Mouse (Mus musculus): ENCODE measurements around the gene Bivm. TPM values are rescaled to one million over a fixed set of nuclear protein-coding genes. Genes with fewer than 3 reads are reported as not detected.

Bivm gene
- 23.8 and 29.0 TPM in 2 replicates for total RNA-seq (2017)

DNA sequence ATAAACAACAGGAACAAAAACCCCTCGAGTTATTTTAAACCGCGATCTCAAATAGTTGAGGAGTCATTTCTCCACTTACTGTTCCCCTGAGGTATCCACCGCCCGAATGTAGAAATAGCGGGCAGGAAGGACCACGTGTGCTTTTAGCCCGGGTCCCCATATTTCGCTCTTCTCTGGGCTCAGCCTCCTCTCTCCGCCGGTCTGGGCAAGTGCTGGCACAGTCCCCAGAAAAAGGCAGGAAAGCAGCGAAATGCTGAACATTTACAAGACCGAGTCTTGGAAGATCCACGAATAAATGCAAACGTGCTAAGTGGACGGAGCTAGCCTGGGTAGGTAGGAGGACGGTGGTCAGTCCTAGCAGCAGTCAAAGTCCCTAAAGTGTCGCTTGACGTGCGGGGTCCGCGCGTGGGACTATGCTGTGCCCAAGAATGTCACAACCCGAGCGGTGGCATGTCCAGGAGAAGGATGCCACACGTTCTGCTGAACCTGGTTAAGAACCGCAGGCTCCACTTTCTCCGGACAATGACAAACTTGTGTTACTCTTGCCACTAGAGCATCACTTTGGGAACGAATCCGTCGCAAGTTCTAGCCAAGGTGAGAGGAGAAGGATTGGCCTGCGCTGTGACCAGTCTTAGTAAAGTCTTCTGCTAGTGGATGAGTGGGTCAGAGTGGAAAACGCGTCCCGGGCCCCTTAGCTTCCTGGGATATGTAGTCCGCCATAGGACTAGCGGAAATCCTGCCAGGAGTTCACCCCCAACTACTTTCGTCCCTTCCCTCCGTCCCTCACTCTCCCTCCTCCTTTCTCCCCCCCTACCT lies at the start of gene Bivm, which contains the start of gene Kdelc1:
Bivm (plus strand) TSS at position 719 of the 816 bp plus-strand sequence.
Kdelc1 (minus strand) TSS at position 570 of the 816 bp plus-strand sequence.
- peak; percentile 90 to 91 for ATAC-seq (replicated peaks in 1 of 2; ENCODE audit: insufficient read depth in 1 of 2, low FRiP score in 2 of 2, low TSS enrichment in 1 of 2, low read depth in 1 of 2, poor library complexity in 2 of 2, severe bottlenecking in 2 of 2)

DNA sequence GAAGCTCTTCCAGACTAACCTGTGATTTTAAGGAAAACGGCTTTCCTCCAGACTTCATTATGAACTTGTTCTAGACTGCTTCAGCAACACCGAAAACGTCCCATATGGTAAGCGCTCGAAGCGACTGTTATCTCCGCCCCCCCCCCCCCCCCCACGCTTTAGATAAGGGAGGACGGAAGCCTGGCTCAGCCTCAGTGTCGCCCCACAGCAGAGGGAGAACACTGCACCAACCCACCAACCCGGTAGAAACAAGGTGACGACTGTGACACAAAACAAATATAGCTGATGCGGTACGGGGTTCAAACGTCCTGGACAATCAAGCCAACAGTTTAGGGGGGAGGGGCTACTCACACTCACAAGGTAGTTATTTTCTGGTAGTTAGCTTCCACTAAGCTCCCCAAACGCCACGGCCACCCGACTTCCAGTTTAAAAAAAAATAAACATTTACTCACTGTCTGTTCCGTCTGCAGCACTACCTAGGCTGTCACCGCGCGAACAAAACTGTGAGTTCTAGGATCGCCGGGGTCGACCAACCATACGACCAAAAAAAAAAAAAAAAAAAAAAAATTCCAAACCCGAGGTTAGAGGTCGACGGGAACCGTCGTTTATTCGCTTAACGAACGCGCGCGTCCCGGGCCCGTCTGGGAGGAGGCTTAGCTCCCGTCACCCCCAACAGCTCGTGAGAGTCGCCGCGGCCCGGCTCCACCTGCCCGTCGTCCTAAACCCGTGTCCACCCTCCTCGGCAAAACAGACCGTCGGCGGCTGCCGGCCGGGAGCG lies 17.1 kb upstream of the Bivm start:
- ATAC-seq (replicated peaks in 1 of 2; ENCODE audit: insufficient read depth in 1 of 2, low FRiP score in 2 of 2, low TSS enrichment in 1 of 2, low read depth in 1 of 2, poor library complexity in 2 of 2, severe bottlenecking in 2 of 2) = peak; percentile 47 to 51

DNA sequence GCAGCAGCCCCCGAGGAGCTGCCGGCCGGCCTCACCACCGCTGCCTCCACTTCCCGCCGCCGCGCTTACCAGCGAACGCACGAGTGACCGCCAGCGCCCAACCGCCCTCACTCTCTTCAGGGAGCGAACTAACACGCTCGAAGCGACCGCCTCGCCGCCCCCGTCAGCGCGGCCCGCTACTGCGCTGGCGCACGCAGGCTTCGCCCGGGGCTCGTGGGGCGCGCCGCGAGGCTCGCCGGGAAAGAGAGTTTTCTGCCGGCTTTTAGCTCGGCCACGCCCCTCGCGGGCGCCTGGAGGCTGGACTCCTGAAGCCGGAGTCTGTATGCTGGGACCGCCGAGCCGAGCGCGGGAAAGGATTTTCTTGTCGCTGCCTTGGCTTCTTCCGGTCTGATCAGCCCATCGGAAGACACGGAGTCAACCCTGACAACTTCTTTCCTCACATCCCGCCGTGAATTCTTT lies 16.5 kb upstream of the Bivm start, which contains the start of gene Tex30:
Tex30 (minus strand) TSS at position 183 of the 459 bp plus-strand sequence.
- ATAC-seq (replicated peaks in 1 of 2; ENCODE audit: insufficient read depth in 1 of 2, low FRiP score in 2 of 2, low TSS enrichment in 1 of 2, low read depth in 1 of 2, poor library complexity in 2 of 2, severe bottlenecking in 2 of 2) = peak; percentile 94 to 96

DNA sequence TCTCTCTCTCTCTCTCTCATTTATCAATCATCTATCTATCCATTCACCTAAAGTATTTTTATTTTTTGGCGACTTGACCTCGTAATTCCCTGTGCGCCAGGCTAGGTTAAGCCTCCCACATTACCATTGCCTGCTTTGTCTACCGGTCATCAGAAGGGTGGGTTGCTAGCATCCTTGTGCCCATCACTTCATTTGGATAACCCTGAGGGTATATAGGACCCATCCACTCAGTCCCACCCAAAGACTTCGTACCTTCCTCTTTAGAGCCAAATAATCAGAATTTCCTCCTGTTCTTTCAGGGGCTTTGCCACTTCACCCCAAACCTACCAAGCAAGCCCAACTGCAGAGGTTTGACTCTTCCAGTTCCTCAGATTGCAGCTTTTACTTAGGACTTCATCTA lies 15.8 kb upstream of the Bivm start:
- no peak for ATAC-seq (replicated peaks in 1 of 2; ENCODE audit: insufficient read depth in 1 of 2, low FRiP score in 2 of 2, low TSS enrichment in 1 of 2, low read depth in 1 of 2, poor library complexity in 2 of 2, severe bottlenecking in 2 of 2)

DNA sequence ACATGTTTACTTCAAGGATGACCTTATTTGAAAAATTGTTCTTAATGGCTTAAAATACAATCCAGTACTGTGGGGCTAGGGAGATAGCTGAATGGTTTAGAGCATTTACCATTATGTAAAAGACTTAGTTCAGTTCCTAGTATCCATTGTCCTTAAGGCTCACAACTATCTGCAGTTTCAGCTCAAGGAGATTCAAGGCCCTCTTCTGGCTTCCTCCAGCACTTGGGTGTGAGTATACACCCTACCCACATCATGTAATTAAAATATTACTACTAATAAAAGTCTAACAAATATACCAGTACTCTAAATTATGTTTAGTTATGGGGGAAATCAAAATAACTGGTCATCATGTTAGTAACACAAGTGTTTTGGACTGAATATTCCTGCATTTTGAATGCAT lies 1.2 kb upstream of the Bivm start:
- ATAC-seq (replicated peaks in 1 of 2; ENCODE audit: insufficient read depth in 1 of 2, low FRiP score in 2 of 2, low TSS enrichment in 1 of 2, low read depth in 1 of 2, poor library complexity in 2 of 2, severe bottlenecking in 2 of 2) = no peak

DNA sequence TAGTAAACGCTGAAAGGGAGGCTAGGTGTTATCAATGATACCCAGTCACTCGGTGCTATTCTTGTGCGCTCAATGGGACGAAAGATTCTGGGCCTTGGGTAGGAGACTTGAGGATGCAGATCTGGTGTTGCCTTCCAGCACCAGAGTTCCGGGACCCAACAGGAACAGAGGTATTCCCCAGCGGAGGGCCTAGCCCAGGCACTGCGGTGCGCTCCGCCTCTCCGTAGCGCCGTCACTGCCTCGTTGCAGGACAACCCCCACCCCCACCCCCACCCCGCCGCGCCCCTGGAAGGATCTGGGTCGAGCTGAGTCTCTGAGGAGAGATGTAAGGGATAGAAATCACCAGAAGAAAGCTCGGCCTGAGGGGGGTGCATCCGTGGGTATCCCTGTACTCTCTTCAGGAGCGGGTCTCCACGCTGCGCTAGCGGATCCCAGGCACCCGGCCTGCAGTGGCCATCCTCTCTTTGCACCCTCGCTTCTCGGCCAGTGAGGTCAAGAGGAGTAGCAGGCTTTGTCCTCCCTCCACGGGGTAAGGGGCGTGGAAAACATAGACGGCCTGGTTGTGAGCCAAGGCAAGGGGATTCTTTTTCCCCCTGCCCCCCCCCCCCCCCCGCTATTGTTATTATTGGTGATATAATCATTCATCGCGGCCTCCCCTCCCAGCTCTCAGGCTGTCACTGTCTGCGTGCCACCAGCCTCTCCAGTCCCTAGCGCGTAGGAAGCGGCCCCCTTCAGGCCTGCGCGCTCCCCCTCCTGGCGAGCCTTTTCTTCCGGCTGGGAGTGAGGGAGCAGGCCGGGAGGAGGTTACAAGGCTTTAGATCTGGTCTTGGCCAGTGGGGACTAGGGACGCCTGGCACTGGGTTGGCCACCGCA lies 680 bp downstream of the Bivm start:
- ATAC-seq (replicated peaks in 1 of 2; ENCODE audit: insufficient read depth in 1 of 2, low FRiP score in 2 of 2, low TSS enrichment in 1 of 2, low read depth in 1 of 2, poor library complexity in 2 of 2, severe bottlenecking in 2 of 2) = peak; percentile 58 to 62

DNA sequence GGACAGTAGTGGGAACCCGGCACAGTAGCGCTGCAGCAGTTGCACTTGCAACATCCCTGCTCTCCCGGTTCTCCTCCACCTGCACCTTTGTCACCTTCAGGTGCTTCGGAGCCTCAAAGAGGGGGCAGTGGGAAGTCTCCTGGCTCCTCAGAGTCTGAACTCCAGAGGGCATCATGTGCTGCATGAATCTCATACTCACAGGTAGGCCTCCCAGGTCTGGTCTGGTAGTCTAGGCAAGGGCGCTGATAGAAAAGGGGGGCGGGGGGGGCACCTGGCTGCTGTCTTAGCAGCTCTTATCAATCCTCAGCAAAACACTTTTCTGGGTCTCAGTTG lies 1.3 kb downstream of the Bivm start:
- no peak for ATAC-seq (replicated peaks in 1 of 2; ENCODE audit: insufficient read depth in 1 of 2, low FRiP score in 2 of 2, low TSS enrichment in 1 of 2, low read depth in 1 of 2, poor library complexity in 2 of 2, severe bottlenecking in 2 of 2)

DNA sequence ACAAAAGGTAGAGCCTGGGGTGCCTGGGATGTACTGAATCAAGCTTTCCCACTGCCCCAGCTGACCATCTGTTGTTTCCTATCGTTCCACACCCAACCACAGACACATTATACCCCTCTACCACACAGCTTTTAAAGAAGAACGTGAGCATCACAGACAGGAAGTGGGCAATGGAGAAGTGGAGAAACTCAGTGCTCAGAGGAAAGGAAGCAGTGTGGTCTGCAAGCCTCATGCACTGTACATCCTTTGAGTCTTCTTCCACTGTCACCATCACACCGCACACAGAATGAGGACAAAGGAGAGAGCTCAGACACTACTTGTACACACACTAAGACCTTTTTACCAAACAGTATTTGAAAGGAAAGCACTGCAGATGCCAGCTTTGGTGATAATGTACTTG lies 3.5 kb downstream of the Bivm start:
- peak; percentile 31 to 33 for ATAC-seq (replicated peaks in 1 of 2; ENCODE audit: insufficient read depth in 1 of 2, low FRiP score in 2 of 2, low TSS enrichment in 1 of 2, low read depth in 1 of 2, poor library complexity in 2 of 2, severe bottlenecking in 2 of 2)

DNA sequence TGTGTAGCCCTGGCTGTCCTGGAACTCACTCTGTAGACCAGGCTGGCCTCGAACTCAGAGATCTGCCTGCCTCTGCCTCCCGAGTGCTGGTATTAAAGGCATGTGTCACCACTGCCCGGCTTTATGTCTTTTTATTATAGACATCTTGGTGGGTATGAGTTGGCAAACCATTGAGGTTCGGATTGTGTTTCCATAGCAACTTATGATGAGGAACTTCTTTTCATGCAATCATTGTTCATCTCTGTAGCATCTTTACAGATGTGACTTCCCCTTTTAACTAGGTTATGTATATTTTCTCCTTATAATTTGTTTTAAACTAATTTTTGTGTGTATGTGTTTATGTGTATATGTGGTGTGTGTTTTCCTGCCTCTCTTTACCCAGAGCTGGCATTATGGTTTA lies 6.8 kb downstream of the Bivm start:
- no peak for ATAC-seq (replicated peaks in 1 of 2; ENCODE audit: insufficient read depth in 1 of 2, low FRiP score in 2 of 2, low TSS enrichment in 1 of 2, low read depth in 1 of 2, poor library complexity in 2 of 2, severe bottlenecking in 2 of 2)

DNA sequence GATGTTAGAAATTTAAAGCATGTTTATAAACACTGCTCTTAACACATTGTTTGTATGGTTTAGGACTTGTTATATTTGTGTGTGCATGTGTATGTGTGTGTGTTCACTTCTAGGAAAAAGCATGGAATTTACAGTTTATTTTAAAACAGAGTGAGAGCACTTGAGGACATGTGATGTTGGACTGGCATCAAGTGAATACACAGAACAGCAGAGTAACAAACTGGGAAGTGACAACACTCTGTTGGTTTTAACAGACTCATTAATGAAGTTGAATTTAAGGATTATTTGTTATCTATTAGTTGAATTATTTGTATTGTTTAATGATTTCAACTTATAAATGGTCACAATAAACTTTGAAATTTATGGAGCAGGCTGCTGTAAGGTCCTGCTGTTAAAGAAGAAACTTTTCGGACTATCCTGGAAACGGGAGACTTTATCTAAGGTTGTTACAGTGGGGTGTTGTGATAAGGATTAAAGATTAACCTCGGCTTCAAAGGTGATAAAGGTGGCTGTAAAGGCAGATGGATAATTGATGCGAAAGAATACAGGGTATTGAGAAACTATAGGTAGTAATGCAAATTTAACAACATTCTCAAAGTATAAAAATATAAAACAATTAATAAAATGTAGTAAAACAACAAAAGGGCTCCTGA lies 11.3 kb downstream of the Bivm start:
- ATAC-seq (replicated peaks in 1 of 2; ENCODE audit: insufficient read depth in 1 of 2, low FRiP score in 2 of 2, low TSS enrichment in 1 of 2, low read depth in 1 of 2, poor library complexity in 2 of 2, severe bottlenecking in 2 of 2) = no peak

DNA sequence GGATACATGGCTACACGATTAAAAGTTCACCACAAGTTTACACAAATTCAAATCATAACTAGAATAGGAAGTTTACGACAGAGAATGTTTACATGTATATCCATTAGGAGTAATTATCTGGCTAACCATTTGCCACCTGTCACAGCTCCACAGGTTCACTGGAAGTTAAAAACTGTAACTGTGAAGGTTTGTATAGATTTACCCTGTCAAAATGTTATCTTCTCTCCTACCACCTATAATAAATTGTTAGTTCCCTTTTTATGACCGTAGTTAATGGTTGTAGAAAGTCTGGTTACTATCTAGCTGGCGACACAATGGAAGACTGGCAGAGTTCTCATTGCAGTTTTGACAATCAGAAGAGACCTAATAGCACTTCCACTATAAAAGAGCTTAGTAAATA lies 21.5 kb downstream of the Bivm start:
- ATAC-seq (replicated peaks in 1 of 2; ENCODE audit: insufficient read depth in 1 of 2, low FRiP score in 2 of 2, low TSS enrichment in 1 of 2, low read depth in 1 of 2, poor library complexity in 2 of 2, severe bottlenecking in 2 of 2) = no peak

DNA sequence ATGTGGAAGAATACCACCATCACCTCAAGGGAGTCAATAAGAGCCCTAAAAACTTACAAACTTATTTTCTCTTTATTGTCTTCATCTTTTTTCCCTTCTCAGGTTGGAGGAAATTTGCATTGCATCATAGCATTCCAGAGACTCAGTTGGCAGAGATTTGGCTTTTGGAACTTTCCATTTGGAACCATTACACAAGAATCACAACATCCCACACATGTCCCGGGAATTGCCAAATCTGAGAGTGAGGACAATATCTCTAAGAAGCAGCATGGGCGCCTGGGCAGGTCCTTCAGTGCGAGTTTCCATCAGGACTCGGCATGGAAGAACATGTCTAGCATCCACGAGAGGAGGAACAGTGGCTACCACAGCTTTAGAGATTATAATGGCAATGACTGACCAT lies 24.0 kb downstream of the Bivm start:
- no peak for ATAC-seq (replicated peaks in 1 of 2; ENCODE audit: insufficient read depth in 1 of 2, low FRiP score in 2 of 2, low TSS enrichment in 1 of 2, low read depth in 1 of 2, poor library complexity in 2 of 2, severe bottlenecking in 2 of 2)

DNA sequence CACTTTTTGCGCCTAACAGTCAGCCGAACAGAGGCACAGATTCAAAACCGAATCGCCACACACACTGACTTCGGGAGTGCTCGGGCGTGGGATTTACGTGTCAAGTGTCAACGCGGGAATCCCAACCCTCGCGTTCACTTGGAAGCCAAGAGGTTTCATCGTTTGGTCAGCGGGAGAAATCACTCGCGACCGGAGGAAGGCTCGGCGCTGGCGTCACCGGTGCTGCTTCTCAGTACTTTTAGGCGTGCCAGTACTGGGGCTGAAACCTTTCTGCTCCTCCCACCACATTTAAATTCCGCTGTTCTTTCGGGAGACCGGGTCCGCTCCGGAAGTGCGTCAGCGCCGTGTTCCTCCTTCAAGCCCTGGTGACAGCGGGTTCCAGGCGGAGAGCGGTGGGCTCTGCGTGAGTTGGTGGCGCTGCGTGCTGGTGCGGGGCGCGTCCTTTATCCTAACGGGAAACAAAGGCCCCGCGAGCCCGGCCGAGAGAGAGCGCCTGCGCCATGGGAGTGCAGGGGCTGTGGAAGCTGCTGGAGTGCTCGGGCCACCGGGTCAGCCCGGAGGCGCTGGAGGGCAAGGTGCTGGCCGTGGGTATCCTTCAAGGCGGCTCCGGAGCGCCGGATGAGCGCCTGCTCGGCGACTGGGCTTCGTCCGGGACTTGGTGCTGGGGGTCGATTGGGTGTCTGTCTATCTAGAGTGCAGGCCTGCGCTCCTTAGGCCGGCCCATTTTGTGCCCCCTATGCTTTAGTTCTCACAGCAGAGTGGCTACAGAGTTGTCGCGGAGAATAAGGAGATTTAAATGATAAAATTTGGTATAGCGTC lies 29.0 kb downstream of the Bivm start, which contains the start of gene Ercc5:
Ercc5 (plus strand) TSS at position 182 of the 819 bp plus-strand sequence.
- ATAC-seq (replicated peaks in 1 of 2; ENCODE audit: insufficient read depth in 1 of 2, low FRiP score in 2 of 2, low TSS enrichment in 1 of 2, low read depth in 1 of 2, poor library complexity in 2 of 2, severe bottlenecking in 2 of 2) = peak; percentile 98 to 99

DNA sequence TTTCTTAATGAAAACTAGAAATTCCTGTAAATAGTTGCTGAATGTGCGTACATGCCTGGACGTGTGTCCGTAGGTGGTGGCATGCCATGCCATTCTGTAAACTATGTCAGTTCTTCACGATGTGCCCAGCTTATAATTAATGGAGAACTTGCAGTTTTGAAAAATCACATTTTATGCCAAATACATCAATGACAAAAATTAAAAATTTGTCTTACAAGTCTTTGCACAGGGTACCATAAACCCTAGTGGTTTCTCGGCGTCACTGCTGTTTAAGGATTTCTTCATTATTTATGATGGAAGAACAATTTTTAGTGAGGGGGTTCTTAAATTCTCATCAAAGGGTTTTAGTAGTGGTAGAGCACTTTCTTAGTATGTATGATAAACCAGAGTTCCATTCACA lies 29.9 kb downstream of the Bivm start:
- ATAC-seq (replicated peaks in 1 of 2; ENCODE audit: insufficient read depth in 1 of 2, low FRiP score in 2 of 2, low TSS enrichment in 1 of 2, low read depth in 1 of 2, poor library complexity in 2 of 2, severe bottlenecking in 2 of 2) = no peak

DNA sequence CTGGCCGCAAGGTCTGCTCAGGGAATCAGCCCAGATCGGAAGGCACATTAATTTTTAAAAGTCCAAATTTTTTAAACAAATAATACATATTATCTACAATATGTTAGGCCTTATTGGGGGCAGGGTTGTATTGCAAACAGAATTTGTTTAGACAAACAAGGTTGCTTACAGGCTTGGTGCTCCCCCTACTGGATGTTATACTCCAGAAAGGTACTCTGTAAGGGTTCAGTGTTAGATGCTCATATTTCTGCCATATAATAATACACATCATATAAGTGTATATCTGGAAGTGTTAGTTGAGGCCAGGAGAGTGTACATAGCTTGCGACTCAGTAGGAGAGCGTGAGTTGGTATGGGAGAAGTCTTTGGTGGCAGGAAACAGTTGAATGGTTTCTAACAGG lies 36.5 kb downstream of the Bivm start:
- ATAC-seq (replicated peaks in 1 of 2; ENCODE audit: insufficient read depth in 1 of 2, low FRiP score in 2 of 2, low TSS enrichment in 1 of 2, low read depth in 1 of 2, poor library complexity in 2 of 2, severe bottlenecking in 2 of 2) = no peak

DNA sequence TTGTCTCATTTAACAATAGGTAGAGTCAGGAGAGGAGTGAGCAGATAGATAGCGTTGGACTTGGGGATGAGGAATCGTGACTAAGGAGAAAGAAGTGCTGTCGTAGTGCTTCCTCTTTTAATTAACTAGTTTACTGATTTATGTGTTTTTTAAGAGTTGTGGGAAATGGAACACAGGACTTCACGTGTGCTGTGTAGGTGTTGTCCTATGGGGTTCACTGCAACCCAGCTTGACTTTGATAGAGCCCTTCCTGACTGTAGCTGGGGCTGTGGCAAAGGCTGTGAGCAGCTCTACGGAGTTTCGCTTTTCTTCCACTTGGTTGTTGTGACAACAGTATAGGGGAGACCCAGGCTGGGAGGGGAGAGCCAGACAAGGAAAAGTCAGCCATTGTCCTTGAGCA lies 39.6 kb downstream of the Bivm start:
- peak; percentile 87 to 94 for ATAC-seq (replicated peaks in 1 of 2; ENCODE audit: insufficient read depth in 1 of 2, low FRiP score in 2 of 2, low TSS enrichment in 1 of 2, low read depth in 1 of 2, poor library complexity in 2 of 2, severe bottlenecking in 2 of 2)

Measured in hematopoietic stem cell, adult 5-6 weeks (primary cell).